Mouse (Mus musculus): ENCODE measurements around the gene Ube2r2. TPM values are rescaled to one million over a fixed set of nuclear protein-coding genes. Genes with fewer than 3 reads are reported as not detected.
A peak's percentile ranks its signal among the peaks of the same experiment; 100 is the strongest.

Ube2r2 gene
- total and polyA plus RNA-seq, 2 experiments from 2014 or later = 30.2 to 47.9 TPM

DNA sequence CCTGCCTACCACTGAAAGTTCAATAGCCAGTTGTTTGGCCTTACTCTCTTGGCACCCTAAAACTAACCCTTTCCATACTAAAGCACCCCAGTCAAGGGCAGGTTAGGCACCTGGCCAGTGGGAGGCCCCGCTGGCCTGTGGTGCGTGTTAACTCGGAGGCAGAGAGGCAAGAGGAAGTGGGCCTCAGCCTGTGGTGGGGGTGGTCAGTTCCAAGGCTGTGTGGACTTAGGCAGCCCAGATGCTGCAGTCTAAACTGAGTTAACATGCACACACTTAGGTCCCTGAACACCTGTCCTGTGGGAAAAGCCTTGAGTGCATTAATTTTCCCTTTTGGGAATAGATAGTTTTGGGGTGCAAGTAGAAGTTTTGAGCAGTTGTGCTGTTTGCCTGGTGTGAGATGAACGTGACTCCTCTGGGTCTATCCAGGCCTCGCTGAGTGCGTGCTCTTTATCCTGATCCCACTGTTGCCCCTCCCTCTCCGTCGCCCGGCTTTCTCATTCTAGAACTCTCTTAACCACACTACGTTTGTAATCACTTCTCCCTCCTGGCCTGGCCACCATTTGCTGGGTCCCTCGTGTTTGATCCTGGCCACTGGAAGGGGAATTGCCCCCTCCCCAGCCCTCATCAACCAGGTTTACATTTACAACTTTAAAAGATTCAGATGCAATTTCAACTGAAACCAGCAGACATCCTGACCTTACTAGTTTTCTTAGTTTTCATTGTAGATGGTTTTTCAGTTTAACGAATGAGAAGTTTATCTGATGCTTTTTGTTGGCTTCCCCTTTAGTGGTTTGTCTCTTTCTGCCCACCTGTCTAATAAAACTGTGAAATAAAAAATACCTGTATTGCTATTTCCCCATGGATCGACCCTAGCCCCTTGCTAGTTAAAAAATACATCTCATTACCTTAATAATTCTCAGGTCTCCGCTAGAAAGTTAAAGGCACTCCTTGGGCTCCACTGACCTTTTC is 57.3 kb downstream of the Ube2r2 start:
- no peak overlapping the region for H3K27ac ChIP-seq

DNA sequence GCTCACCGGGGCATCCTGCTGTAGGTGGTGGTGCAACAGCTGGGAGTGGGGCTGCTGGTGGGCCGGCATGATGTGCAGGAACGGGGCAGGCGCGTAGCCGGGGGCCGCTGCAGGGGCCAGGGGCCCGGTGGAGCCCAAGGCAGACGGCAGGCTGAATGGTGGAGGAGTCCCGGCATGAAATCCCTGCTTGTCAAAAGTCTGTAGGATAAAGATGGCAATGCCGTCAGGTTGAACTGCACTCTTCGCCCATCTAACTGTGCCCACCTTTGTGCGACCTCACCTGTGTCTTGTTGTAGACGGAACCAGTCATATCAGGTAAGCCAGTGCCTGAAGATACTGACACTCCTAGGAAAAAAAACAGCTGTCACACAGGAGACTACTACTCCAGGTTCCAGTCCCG is 59.8 kb downstream of the Ube2r2 start:
- ATAC-seq = no peak
- no peak overlapping the region for H3K9ac ChIP-seq (replicated peaks; ENCODE audit: low read length)
- no peak overlapping the region for H3K27ac ChIP-seq
- peaks cover 57% of the 10 kb centered on the region for H3K36me3 ChIP-seq (ENCODE audit: insufficient read depth, low read length)
- WGBS = 90% methylated on average over 15 of the region's 15 CpGs
- TF ChIP-seq CTCF (IDR thresholded peaks at IDR 0.05; ENCODE audit: low read depth) = no peak
- DNase-seq (ENCODE audit: low spot score) = no peak
- no peak overlapping the region for H3K4me3 ChIP-seq (ENCODE audit: low read length)
- H3K9me3 ChIP-seq (ENCODE audit: low read length) = no peaks in the 10 kb centered on the region
- no peak overlapping the region for H3K4me2 ChIP-seq (ENCODE audit: low read depth, low read length)
- H3K4me1 ChIP-seq (ENCODE audit: insufficient read depth, low read length) = no peaks in the 10 kb centered on the region
- H3K27me3 ChIP-seq (ENCODE audit: insufficient read depth, low read length) = no peaks in the 10 kb centered on the region

More for the DNA sequence above, 57.3 kb downstream of the Ube2r2 start:
- DNase-seq (ENCODE audit: low spot score) = no peak
- Histone ChIP-seq H3K9me3 (ENCODE audit: low read length) (no peaks in the 10 kb centered on the region), H3K27me3 (ENCODE audit: insufficient read depth, low read length) (no peaks in the 10 kb centered on the region), H3K4me3 (ENCODE audit: low read length) (no peak overlapping the region), H3K9ac (replicated peaks; ENCODE audit: low read length) (no peak overlapping the region), H3K36me3 (ENCODE audit: insufficient read depth, low read length) (peaks cover 47% of the 10 kb centered on the region), H3K4me1 (ENCODE audit: insufficient read depth, low read length) (no peaks in the 10 kb centered on the region), H3K4me2 (ENCODE audit: low read depth, low read length) (no peak overlapping the region)
- no peak for ATAC-seq
- no peak for TF ChIP-seq CTCF (IDR thresholded peaks at IDR 0.05; ENCODE audit: low read depth)
- WGBS = 71% methylated on average over 14 of the region's 14 CpGs

DNA sequence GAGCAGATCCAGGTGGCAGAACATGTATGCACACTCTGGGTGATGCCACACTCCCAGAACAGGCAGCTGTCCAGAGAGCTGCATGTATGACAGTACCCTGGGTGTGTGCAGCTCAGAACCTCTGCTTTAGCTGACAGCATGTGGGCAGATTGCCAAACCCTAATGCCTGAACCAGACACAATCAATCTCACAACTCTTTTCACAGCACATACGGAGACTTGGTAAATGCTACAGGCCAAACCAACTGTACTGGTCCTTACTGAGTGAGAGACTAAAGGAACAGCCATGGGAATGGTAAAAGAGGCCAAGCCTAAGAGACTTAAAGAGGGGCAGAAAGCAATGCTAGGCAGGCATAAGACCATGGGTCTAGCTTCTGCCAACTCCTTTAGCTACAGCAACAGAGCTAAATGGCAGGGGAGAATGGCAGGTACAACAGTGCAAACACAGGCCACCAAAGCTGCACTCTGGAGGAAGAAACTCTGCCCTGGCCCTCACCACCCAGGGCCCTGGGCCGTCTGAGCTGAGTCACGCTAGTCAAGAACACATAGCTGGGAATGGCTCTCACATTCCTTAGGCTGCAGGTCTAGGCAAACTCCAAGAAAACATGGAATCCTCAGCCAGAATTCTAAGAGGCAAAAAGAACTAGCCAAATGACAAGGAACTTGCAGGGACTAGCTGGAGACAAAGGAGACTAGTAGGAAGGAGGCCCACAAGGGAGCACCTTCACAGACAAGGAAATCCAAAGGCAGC is 61.5 kb downstream of the Ube2r2 start:
- Histone ChIP-seq H3K9ac (replicated peaks; ENCODE audit: low read length) (no peak overlapping the region), H3K4me1 (ENCODE audit: insufficient read depth, low read length) (no peaks in the 10 kb centered on the region), H3K27me3 (ENCODE audit: insufficient read depth, low read length) (no peaks in the 10 kb centered on the region), H3K27ac (peak overlapping the region; percentile 26; the same call in 1 of the 2 replicates), H3K4me2 (ENCODE audit: low read depth, low read length) (no peak overlapping the region), H3K9me3 (ENCODE audit: low read length) (no peaks in the 10 kb centered on the region), H3K36me3 (ENCODE audit: insufficient read depth, low read length) (peaks cover 59% of the 10 kb centered on the region), H3K4me3 (ENCODE audit: low read length) (no peak overlapping the region)
- DNase-seq (ENCODE audit: low spot score) (peak; percentile 37), ATAC-seq (no peak)
- WGBS = 51% methylated on average over 3 of the region's 3 CpGs
- no peak for TF ChIP-seq CTCF (IDR thresholded peaks at IDR 0.05; ENCODE audit: low read depth)

DNA sequence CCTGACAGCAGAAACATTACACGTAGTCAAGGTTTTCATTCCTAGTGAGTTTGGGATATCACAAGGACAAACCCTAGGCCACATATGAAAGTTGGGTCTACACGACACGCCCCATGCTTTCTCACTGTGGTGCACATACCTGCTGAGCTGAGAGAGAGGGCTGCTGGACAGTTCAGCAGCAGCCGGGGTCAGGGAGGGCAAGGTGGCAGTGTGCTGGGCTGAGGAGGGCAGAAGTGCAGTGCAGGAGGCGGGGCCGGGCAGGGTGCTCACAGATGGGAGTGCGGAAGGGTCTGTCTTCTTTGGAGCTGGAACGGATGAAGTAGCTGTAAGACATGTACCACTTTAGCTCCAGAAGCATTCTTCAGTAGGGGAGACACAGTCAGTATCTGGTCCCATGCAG is 66.6 kb downstream of the Ube2r2 start:
- Histone ChIP-seq H3K9ac (replicated peaks; ENCODE audit: low read length) (no peak overlapping the region), H3K27ac (no peak overlapping the region), H3K9me3 (ENCODE audit: low read length) (no peaks in the 10 kb centered on the region), H3K27me3 (ENCODE audit: insufficient read depth, low read length) (no peaks in the 10 kb centered on the region), H3K4me1 (ENCODE audit: insufficient read depth, low read length) (no peaks in the 10 kb centered on the region), H3K4me3 (ENCODE audit: low read length) (no peak overlapping the region), H3K36me3 (ENCODE audit: insufficient read depth, low read length) (peaks cover 80% of the 10 kb centered on the region), H3K4me2 (ENCODE audit: low read depth, low read length) (no peak overlapping the region)
- 97% methylated on average over 8 of the region's 8 CpGs for WGBS
- TF ChIP-seq CTCF (IDR thresholded peaks at IDR 0.05; ENCODE audit: low read depth) = no peak
- ATAC-seq (no peak), DNase-seq (ENCODE audit: low spot score) (no peak)

DNA sequence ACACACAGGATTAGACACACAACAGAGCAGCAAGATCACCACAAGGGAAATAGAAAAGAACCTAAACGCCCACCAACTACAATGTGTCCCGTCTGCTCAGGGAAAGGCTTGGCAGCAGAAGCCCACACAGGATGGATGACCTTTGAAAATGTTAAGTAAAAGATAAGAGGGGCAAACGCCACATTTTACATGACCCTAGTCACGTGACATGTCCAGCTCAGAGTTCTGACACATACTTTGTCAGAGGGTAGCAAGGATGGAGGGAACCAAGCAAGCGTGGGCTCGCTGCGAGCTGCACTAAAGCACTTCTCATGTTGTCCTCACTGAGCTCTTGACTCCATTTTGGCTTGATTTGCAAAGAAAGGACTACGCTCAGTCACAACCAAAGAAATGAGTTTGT is 70.2 kb downstream of the Ube2r2 start:
- H3K4me1 ChIP-seq (ENCODE audit: insufficient read depth, low read length) = no peaks in the 10 kb centered on the region
- no peak for TF ChIP-seq CTCF (IDR thresholded peaks at IDR 0.05; ENCODE audit: low read depth)
- 96% methylated on average over 8 of the region's 8 CpGs for WGBS
- no peaks in the 10 kb centered on the region for H3K9me3 ChIP-seq (ENCODE audit: low read length)
- H3K9ac ChIP-seq (replicated peaks; ENCODE audit: low read length) = no peak overlapping the region
- no peak overlapping the region for H3K4me3 ChIP-seq (ENCODE audit: low read length)
- no peak overlapping the region for H3K4me2 ChIP-seq (ENCODE audit: low read depth, low read length)
- no peak for ATAC-seq
- no peak for DNase-seq (ENCODE audit: low spot score)
- H3K36me3 ChIP-seq (ENCODE audit: insufficient read depth, low read length) = peaks cover 86% of the 10 kb centered on the region
- H3K27ac ChIP-seq = no peak overlapping the region
- no peaks in the 10 kb centered on the region for H3K27me3 ChIP-seq (ENCODE audit: insufficient read depth, low read length)

DNA sequence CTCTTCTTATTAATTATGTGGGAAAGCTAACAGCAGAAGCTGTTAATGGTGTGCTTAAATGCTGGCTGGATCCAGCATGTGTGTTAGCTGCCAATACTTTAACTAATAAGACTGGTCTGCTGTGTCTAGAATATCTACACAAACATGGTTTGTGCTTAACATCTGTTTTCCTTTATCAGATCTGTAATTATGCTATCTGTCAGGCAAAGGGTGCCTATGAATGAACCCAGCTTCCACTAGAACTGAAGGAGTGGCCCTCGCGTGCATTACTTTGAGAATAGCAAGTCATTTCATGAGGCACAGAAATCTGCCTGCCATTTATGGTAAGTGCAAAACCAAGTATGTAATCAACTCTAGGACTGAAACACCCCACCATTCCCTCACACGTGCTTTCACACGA is 72.5 kb downstream of the Ube2r2 start:
- 92% methylated on average over 4 of the region's 4 CpGs for WGBS
- DNase-seq (ENCODE audit: low spot score) = no peak
- no peak overlapping the region for H3K9ac ChIP-seq (replicated peaks; ENCODE audit: low read length)

More for the DNA sequence above, 72.5 kb downstream of the Ube2r2 start:
- Histone ChIP-seq H3K36me3 (ENCODE audit: insufficient read depth, low read length) (peaks cover 76% of the 10 kb centered on the region), H3K4me2 (ENCODE audit: low read depth, low read length) (no peak overlapping the region), H3K9me3 (ENCODE audit: low read length) (no peaks in the 10 kb centered on the region), H3K27ac (no peak overlapping the region), H3K4me1 (ENCODE audit: insufficient read depth, low read length) (no peaks in the 10 kb centered on the region), H3K27me3 (ENCODE audit: insufficient read depth, low read length) (no peaks in the 10 kb centered on the region), H3K4me3 (ENCODE audit: low read length) (no peak overlapping the region)
- no peak for ATAC-seq
- TF ChIP-seq CTCF (IDR thresholded peaks at IDR 0.05; ENCODE audit: low read depth) = no peak
